Mouse (Mus musculus) adrenal gland, postnatal 10 days (tissue): ENCODE measurements around the gene Kif24. TPM values are rescaled to one million over a fixed set of nuclear protein-coding genes. Genes with fewer than 3 reads are reported as not detected.
A peak's percentile ranks its signal among the peaks of the same experiment; 100 is the strongest.
"Not testable (repeated sequence)": the region's sequence is repeated elsewhere in the genome, so short reads cannot be mapped to it uniquely, and the experiment has no call there.

ENCODE experiments used
- DNase-seq: peaks from one replicate; pipeline ENCODE4 v3.0.0; 2021; ENCODE audit warnings: mixed read lengths
- total RNA-seq, 2 experiments: library from RNA; stranded (reverse); gene quantifications; 2 replicates each; pipeline ENCODE4 v1.2.3; 2021

Gene Kif24
- total RNA-seq, 2 experiments from 2014 or later, result 2.8 to 4.5 TPM

DNA sequence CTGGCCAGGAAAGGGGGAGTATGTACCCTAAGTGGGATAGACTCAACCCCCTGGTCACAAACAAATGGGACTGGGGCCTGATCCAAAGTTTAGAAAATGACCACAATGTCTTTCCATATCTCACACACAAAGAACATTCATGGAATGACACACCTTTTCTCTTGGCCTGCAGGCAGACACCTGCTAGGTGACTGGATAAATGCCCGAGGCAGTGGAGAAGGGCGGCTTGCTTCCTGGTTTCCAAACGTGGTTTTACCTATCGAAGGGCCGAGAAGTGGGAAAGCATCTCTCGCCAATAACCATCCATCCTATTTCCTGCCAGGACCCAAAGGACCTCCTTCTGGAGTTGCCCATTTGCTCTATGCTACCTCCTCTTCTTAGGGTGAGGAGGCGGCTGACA lies 28.3 kb upstream of the Kif24 start:
- DNase-seq, result no peak

DNA sequence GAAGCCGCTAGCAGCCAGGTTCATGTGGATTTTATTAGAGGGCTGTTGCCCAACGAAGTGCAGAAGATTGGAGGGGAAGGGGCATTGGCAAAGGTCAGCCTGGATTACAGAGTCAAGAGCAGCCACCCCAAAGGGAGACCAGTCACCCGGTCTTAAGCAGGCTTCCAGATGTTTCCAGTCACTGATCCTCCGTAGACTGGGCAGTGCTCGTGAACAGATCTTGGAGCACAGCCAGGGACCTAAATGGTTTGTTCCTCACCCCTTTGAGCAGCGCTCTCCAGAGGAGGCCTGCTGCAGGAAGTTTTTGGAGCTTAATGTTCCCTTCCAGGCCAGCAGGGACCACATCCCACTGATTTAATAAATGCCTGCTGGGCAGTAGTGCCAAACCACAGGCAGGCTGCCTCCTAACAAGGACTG lies 16.9 kb upstream of the Kif24 start:
- DNase-seq, result peak; percentile 62

DNA sequence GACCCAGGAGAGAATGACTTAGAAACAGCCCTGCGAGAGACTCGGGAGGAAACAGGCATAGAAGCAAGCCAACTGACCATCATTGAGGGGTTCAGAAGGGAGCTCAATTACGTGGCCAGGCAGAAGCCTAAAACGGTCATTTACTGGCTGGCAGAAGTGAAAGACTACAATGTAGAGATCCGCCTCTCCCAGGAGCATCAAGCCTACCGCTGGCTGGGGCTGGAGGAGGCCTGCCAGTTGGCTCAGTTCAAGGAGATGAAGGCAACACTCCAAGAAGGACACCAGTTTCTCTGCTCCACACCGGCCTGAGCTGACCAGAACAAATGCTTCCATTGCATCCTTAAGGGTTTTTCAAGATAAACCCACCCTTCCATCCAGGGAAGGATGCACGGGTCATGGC lies 15.6 kb upstream of the Kif24 start:
- DNase-seq, result peak; percentile 64

DNA sequence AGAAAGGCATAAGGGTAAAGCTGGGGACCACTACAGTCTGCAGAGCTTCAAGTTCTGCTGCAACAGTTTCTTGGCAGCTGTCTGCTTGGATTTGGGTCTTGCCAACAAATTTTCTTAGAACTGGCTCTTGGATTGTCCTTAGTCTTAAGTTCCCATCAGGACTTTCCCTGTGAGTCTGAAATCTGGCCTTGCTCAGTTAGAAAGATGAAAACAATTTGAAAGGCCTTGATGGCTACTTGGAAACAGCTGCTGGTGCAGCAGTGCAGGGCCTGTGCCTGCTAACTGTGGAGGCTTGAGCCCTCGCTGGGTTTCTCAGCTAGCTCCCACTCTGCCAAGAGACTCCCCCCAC lies 14.7 kb upstream of the Kif24 start:
- DNase-seq, result peak; percentile 13

DNA sequence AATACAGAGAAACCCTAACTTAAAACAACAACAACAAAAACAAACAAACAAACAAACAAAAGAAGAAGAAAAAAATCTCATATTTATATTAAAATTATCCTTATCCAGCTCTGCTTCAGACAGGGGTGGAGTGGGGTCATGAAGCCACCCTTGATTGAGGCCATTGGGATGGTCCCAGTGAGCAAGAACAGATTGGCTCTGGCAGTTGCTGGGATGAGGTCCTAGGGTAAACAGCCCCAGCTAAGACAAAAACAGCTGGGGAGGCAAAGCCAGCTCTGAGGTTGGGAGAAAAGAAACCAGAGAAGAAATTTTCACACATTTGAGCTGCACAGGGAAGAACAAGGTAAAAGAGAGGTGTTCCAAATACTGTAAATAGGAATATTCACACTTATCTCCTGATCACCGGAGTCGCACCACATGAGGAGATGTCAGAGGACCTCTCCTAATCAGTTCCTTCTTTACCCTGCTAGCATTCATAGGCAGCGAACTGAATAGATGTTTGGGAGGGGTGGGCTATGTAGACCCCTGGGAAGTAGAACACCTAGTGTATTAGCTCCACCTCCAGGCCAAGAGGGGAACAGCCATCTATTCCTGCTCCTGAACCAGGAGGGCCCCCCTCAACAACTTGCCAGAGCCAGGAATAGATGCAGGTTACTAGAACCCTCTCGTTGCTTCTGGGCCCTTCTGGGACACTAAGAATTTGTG lies 14.2 kb upstream of the Kif24 start:
- no peak for DNase-seq

- DNase-seq, result no peak
These were observed 13.0 kb upstream of the Kif24 start for GRCm38 (mm10) chr4:41477648-41478160.

GRCm38 (mm10) chr4:41471384-41471689 lies 6.7 kb upstream of the Kif24 start:
- no peak for DNase-seq

- DNase-seq, result no peak
These were observed 6.1 kb upstream of the Kif24 start for GRCm38 (mm10) chr4:41470684-41471383.

GRCm38 (mm10) chr4:41470051-41470683 lies 5.5 kb upstream of the Kif24 start:
- DNase-seq, result no peak

GRCm38 (mm10) chr4:41469199-41469598 lies 4.5 kb upstream of the Kif24 start:
- DNase-seq, result no peak

DNA sequence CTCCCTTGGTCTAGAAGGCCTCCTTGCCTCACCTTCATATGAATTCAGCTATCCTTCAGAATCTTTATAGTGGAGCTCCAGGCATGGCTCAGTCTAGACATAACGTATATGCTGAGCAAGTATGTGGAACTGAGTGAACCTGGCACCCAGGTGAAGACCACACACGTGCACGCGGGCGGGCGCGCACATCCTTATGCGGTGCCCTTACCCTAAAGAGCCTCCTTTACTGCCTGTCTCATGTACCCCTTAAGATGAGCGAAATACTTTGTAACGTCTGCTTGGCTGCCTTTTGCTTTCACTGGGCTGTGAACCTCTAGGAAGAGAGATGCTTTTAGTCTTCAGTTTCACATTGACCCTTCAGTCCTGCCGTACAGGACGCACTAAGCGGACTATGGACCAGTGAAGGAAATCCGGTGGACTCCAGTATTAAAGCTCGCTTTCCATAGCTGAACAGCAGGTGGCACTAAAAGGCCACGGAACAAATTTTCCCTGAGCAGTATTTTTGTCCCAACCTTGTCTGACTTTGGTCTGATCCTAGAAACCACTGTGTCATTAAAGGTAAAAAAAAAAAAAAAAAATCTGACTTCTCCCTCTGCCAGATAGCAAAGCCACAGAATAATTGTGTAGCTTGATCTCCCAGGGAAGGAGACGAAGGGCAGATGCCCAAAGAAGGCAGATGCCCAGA lies 3.9 kb upstream of the Kif24 start:
- DNase-seq, result peak; percentile 74

DNA sequence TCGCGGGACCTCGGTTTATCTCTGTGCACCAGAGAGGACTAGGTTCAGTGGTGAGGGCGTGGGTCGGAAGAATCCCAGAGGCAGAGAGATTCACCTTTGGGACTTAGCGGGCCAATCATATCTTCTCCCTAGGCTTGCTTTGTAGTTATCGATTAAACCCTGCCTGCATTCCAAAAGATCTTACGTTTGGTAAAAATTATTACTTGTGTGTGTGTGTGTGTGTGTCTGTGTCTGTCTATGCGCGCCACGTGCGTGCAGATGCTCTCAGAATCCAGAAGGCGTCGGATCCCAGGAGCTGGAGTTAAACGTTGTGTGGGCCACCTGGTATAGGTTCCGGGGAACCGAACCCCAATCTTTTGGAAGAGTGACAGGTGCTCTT lies 589 bp upstream of the Kif24 start:
- DNase-seq, result no peak

DNA sequence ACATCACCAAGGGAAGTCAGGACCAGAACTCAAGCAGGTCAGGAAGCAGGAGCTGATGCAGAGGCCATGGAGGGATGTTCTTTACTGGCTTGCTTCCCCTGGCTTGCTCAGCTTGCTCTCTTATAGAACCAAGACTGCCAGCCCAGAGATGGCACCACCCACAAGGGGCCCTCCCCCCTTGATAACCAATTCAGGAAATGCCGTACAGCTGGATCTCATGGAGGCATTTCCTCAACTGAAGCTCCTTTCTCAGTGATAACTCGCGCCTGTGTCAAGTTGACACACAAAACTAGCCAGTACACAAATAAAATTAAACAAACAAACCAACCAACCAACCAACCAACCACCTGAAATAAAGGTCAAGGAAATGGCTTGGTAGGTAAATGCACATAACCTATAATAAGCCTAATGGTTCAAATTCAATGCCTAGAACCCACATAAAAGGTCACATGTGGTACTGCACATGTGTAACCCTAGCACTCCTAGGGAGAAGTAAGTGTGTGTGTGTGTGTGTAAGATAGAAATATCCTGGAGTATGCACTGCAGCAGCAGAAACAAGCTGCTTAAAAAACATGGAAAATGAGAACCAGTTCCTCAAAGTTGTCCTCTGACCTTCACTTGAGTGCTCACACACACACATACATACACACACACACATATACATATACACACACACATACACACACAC lies 1.5 kb downstream of the Kif24 start:
- DNase-seq, result not testable (repeated sequence)

GRCm38 (mm10) chr4:41460690-41461089 lies 4.0 kb downstream of the Kif24 start:
- DNase-seq, result no peak

- DNase-seq, result no peak
These were observed 17.1 kb downstream of the Kif24 start for GRCm38 (mm10) chr4:41447595-41447994.

DNA sequence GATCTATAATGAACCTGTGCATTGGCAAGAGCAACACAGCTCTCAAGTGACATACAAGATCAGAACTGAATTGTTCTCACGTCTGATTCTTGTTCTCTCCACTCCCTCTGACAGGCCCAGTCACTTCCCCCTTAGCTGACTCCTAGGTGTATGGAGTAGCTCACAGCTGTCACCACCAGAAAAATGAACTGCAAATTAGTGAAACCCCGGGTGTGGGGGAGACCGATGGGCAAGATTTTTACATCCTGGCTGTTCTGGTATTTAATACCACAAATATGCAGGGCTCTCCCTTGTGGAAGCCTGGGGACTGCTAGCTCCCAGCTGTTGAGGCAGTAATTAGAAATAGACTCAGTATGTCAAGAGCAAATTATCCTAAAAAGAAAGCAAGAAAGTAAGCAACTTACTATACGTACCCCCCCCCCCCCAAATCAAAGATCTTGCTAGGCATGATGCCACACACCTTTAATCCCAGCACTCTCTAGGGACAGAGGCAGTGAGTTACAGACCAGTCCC lies 21.8 kb downstream of the Kif24 start:
- DNase-seq, result no peak

- no peak for DNase-seq
These were observed 25.8 kb downstream of the Kif24 start for GRCm38 (mm10) chr4:41438931-41439330.

DNA sequence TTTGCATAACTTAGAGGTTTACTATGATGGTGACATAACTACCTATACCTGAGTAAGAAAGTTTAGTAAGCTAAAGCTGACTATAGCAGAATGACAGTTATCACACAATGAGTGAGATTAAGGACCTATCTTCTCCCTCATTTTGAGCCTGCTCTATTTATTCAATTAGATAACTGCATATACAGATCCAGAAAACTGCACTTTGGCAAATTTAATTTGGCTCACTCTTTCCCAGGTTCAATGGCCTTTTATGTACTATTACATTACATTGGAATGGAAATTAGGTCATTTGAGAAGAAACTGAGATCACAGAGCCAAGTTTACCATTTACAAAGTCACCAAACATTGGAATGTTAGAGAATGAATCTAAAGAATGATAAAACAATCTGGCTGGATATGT lies 47.7 kb downstream of the Kif24 start:
- no peak for DNase-seq

- no peak for DNase-seq
These were observed 55.3 kb downstream of the Kif24 start for GRCm38 (mm10) chr4:41409341-41409740.

GRCm38 (mm10) chr4:41407353-41407752 lies 57.3 kb downstream of the Kif24 start:
- no peak for DNase-seq

GRCm38 (mm10) chr4:41406597-41406996 lies 58.1 kb downstream of the Kif24 start:
- no peak for DNase-seq

DNA sequence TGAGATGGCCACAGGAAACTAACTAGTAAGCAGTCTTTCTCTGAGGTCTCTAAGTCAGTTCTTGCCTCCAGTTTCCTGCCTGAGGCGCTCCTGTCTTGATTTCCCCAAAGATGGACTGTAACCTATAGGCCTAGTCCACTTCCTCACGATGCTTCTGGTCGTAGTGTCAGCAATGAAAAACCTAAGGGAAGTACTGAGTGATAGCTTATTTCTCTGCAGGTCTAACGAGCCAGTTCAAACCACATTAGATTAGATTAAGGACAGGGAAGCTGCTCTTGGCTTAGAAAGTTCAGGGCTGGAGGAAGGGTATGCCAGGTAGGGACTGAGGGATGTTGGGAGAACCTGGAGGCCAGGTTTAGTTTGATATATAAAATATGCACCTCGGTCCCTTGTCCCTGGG lies 63.1 kb downstream of the Kif24 start:
- no peak for DNase-seq
